Mouse (Mus musculus) lung, postnatal 0 days (tissue): ENCODE measurements at regions not wholly inside any gene's neighbourhood (a gene's known extent, or its start where the extent isn't known, plus 50 kb on each side); places are given as distances from the start of the nearest gene placed in this dataset.

Experiments
- CTCF ChIP-seq: IDR thresholded peaks from 2 replicates; pipeline ENCODE4 v1.5.1; 2016; ENCODE audit warnings: antibody characterized with exemption, mild to moderate bottlenecking
- EP300 ChIP-seq: IDR thresholded peaks from 2 replicates; pipeline ENCODE4 v1.6.1; 2016; ENCODE audit warnings: antibody characterized with exemption, mild to moderate bottlenecking, control low read depth

GRCm38 (mm10) chr9:52341029-52341428 is 172.7 kb upstream of the Zc3h12c start:
- TF ChIP-seq CTCF (no peak), EP300 (no peak)
